Mouse (Mus musculus): ENCODE results near the gene Vps37d. TPM values are rescaled to one million over a fixed set of nuclear protein-coding genes. Genes with fewer than 3 reads are reported as not detected.

Gene Vps37d
- polyA plus RNA-seq, 1 experiment from 2014 or later = 7.7 TPM

GRCm38 (mm10) chr5:135034593-135034992 is 43.5 kb downstream of the Vps37d start:
- 100% methylated on average over 2 of the region's 2 CpGs for whole genome bisulfite sequencing
- no peak for ATAC-seq (ENCODE audit: low read depth)
- Histone ChIP-seq H3K9me3 (ENCODE audit: control insufficient read depth, low read length) (0 out of 2 replicates have a peak, but pooled peaks cover 7% of the 10 kb centered on the region), H3K4me2 (ENCODE audit: low read depth, low read length) (no peak overlapping the region), H3K27me3 (replicated peaks; ENCODE audit: control insufficient read depth, insufficient read depth, low read length) (no peaks in the 10 kb centered on the region), H3K4me1 (ENCODE audit: control insufficient read depth, insufficient read depth, low read length) (no peaks in the 10 kb centered on the region), H3K36me3 (ENCODE audit: control insufficient read depth, insufficient read depth, low read length) (peaks cover 12% of the 10 kb centered on the region; the same call in 1 of the 2 replicates), H3K9ac (ENCODE audit: low read depth, low read length) (no peak overlapping the region), H3K27ac (replicated peaks; ENCODE audit: low read depth, low read length) (no peak overlapping the region), H3K4me3 (ENCODE audit: low read depth, low read length) (no peak overlapping the region)
- DNase-seq (ENCODE audit: low spot score) = no peak

GRCm38 (mm10) chr5:135032581-135032980 is 45.5 kb downstream of the Vps37d start:
- peaks cover 9% of the 10 kb centered on the region for H3K4me1 ChIP-seq (ENCODE audit: control insufficient read depth, insufficient read depth, low read length)
- WGBS = 92% methylated on average over 5 of the region's 5 CpGs
- no peak overlapping the region for H3K4me2 ChIP-seq (ENCODE audit: low read depth, low read length)
- H3K9me3 ChIP-seq (ENCODE audit: control insufficient read depth, low read length) = 0 out of 2 replicates have a peak, but pooled peaks cover 7% of the 10 kb centered on the region
- no peak for DNase-seq (ENCODE audit: low spot score)
- peaks cover 3% of the 10 kb centered on the region; the same call in 1 of the 2 replicates for H3K36me3 ChIP-seq (ENCODE audit: control insufficient read depth, insufficient read depth, low read length)
- H3K27me3 ChIP-seq (replicated peaks; ENCODE audit: control insufficient read depth, insufficient read depth, low read length) = no peaks in the 10 kb centered on the region
- ATAC-seq (ENCODE audit: low read depth) = no peak
- no peak overlapping the region for H3K27ac ChIP-seq (replicated peaks; ENCODE audit: low read depth, low read length)
- H3K9ac ChIP-seq (ENCODE audit: low read depth, low read length) = no peak overlapping the region
- H3K4me3 ChIP-seq (ENCODE audit: low read depth, low read length) = no peak overlapping the region

- Histone ChIP-seq H3K9ac (ENCODE audit: low read depth, low read length) (no peak overlapping the region; the same call in 1 of the 2 replicates), H3K4me2 (ENCODE audit: low read depth, low read length) (peak overlapping the region; percentile 37), H3K9me3 (ENCODE audit: control insufficient read depth, low read length) (0 out of 2 replicates have a peak, but pooled peaks cover 2% of the 10 kb centered on the region), H3K4me3 (ENCODE audit: low read depth, low read length) (no peak overlapping the region), H3K27ac (replicated peaks; ENCODE audit: low read depth, low read length) (0 out of 2 replicates have a peak overlapping the region, but pooled peaks have one; percentile 29), H3K4me1 (ENCODE audit: control insufficient read depth, insufficient read depth, low read length) (peaks cover 30% of the 10 kb centered on the region), H3K27me3 (replicated peaks; ENCODE audit: control insufficient read depth, insufficient read depth, low read length) (no peaks in the 10 kb centered on the region), H3K36me3 (ENCODE audit: control insufficient read depth, insufficient read depth, low read length) (no peaks in the 10 kb centered on the region)
- no peak for ATAC-seq (ENCODE audit: low read depth)
- WGBS = 51% methylated on average over 17 of the region's 18 CpGs
- peak; percentile 72 for DNase-seq (ENCODE audit: low spot score)
These were observed 48.8 kb downstream of the Vps37d start for GRCm38 (mm10) chr5:135029007-135029854.

- no peaks in the 10 kb centered on the region for H3K36me3 ChIP-seq (ENCODE audit: control insufficient read depth, insufficient read depth, low read length)
- peak; percentile 56 for DNase-seq (ENCODE audit: low spot score)
- peak overlapping the region; percentile 13; the same call in 1 of the 2 replicates for H3K4me3 ChIP-seq (ENCODE audit: low read depth, low read length)
- peaks cover 34% of the 10 kb centered on the region for H3K4me1 ChIP-seq (ENCODE audit: control insufficient read depth, insufficient read depth, low read length)
- H3K27ac ChIP-seq (replicated peaks; ENCODE audit: low read depth, low read length) = peak overlapping the region; percentile 39; the same call in 1 of the 2 replicates
- no peak for ATAC-seq (ENCODE audit: low read depth)
- WGBS = 8% methylated on average over 7 of the region's 7 CpGs
- H3K9me3 ChIP-seq (ENCODE audit: control insufficient read depth, low read length) = no peaks in the 10 kb centered on the region
- peak overlapping the region; percentile 96 for H3K4me2 ChIP-seq (ENCODE audit: low read depth, low read length)
- peak overlapping the region; percentile 38; the same call in 1 of the 2 replicates for H3K9ac ChIP-seq (ENCODE audit: low read depth, low read length)
- no peaks in the 10 kb centered on the region for H3K27me3 ChIP-seq (replicated peaks; ENCODE audit: control insufficient read depth, insufficient read depth, low read length)
These were observed 52.2 kb downstream of the Vps37d start for GRCm38 (mm10) chr5:135025899-135026298.

- ATAC-seq (ENCODE audit: low read depth) (no peak), DNase-seq (ENCODE audit: low spot score) (peak; percentile 83)
- Histone ChIP-seq H3K27me3 (replicated peaks; ENCODE audit: control insufficient read depth, insufficient read depth, low read length) (no peaks in the 10 kb centered on the region), H3K27ac (replicated peaks; ENCODE audit: low read depth, low read length) (no peak overlapping the region), H3K36me3 (ENCODE audit: control insufficient read depth, insufficient read depth, low read length) (no peaks in the 10 kb centered on the region), H3K9ac (ENCODE audit: low read depth, low read length) (peak overlapping the region; percentile 81; the same call in 1 of the 2 replicates), H3K4me2 (ENCODE audit: low read depth, low read length) (peak overlapping the region; percentile 96), H3K9me3 (ENCODE audit: control insufficient read depth, low read length) (no peaks in the 10 kb centered on the region), H3K4me3 (ENCODE audit: low read depth, low read length) (peak overlapping the region; percentile 83), H3K4me1 (ENCODE audit: control insufficient read depth, insufficient read depth, low read length) (peaks cover 34% of the 10 kb centered on the region)
- 47% methylated on average over 11 of the region's 11 CpGs for WGBS
These were observed 53.3 kb downstream of the Vps37d start for GRCm38 (mm10) chr5:135024665-135025224.

GRCm38 (mm10) chr5:135023344-135024173 is 54.5 kb downstream of the Vps37d start, which contains the start of gene Stx1a:
Stx1a (plus strand) TSS chr5:135023482.
- Histone ChIP-seq H3K36me3 (ENCODE audit: control insufficient read depth, insufficient read depth, low read length) (no peaks in the 10 kb centered on the region), H3K9me3 (ENCODE audit: control insufficient read depth, low read length) (no peaks in the 10 kb centered on the region), H3K9ac (ENCODE audit: low read depth, low read length) (peak within 1 kb of the TSS; percentile 81), H3K4me2 (ENCODE audit: low read depth, low read length) (peak within 1 kb of the TSS; percentile 96), H3K4me1 (ENCODE audit: control insufficient read depth, insufficient read depth, low read length) (peaks cover 28% of the 10 kb centered on the region), H3K27ac (replicated peaks; ENCODE audit: low read depth, low read length) (peak within 1 kb of the TSS; percentile 48; the same call in 1 of the 2 replicates), H3K27me3 (replicated peaks; ENCODE audit: control insufficient read depth, insufficient read depth, low read length) (no peaks in the 10 kb centered on the region), H3K4me3 (ENCODE audit: low read depth, low read length) (peak within 1 kb of the TSS; percentile 83)
- 0% methylated on average over 32 of the region's 61 CpGs for WGBS
- ATAC-seq (ENCODE audit: low read depth) (peak; percentile 96), DNase-seq (ENCODE audit: low spot score) (peak; percentile 97)
